Mouse (Mus musculus): ENCODE results near the gene Slc35f1. TPM values are rescaled to one million over a fixed set of nuclear protein-coding genes. Genes with fewer than 3 reads are reported as not detected.

Slc35f1 gene
- polyA plus RNA-seq, 1 experiment from 2014 or later: 44.9 TPM

DNA sequence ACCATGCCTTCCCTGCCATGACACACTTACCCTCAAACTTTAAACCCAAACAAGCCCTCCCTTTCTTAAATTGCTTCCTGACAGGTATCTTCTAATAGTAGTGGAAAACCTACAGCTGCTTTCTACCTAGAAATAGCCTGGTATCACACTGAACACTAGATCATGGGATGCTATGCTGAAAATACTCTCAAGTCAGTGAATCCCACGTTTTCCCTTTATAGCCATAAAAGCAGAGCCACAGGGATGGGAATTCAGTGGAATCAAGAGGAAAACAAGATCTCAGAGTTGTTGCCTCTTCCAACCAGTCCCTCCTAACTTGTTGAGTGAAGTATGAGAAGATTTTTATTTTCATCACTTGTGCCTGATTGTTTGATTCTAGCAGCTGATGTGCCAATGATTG is 442.4 kb downstream of the Slc35f1 start:
- H3K4me3 ChIP-seq (replicated peaks; ENCODE audit: low read length): no peak overlapping the region
- no peaks in the 10 kb centered on the region for H3K36me3 ChIP-seq (ENCODE audit: control insufficient read depth, insufficient read depth)
- ATAC-seq: no peak
- H3K9me3 ChIP-seq (ENCODE audit: control insufficient read depth, low read length): no peaks in the 10 kb centered on the region
- 72% methylated on average over 1 of the region's 1 CpGs for WGBS
- no peak overlapping the region for H3K27ac ChIP-seq (ENCODE audit: low read length)
- no peaks in the 10 kb centered on the region for H3K4me1 ChIP-seq (replicated peaks; ENCODE audit: control insufficient read depth, insufficient read depth, low read length)
- H3K4me2 ChIP-seq (ENCODE audit: low read length): no peak overlapping the region
- no peaks in the 10 kb centered on the region for H3K27me3 ChIP-seq (replicated peaks; ENCODE audit: control insufficient read depth, insufficient read depth, low read length)
- no peak overlapping the region for H3K9ac ChIP-seq (replicated peaks; ENCODE audit: low read depth, low read length)

DNA sequence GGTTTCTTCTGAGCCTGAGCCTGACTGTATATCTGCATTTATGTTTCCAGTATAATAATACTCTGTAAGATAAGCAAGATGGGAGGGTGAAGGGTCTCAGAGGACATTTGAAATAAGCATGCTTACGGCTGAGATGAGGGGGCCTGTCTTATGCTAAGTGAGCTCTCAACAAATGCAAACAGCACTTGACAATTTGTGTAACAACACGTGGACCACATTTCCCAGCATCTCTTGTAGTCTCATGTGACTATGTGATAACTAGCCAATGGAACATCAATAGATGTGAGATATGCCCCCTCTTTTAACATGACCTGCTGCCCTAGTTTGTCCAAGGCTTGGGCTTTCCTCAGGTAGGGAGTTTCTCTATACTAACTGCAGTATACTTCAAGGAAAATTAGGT is 460.0 kb downstream of the Slc35f1 start:
- Histone ChIP-seq H3K9me3 (ENCODE audit: control insufficient read depth, low read length) (no peaks in the 10 kb centered on the region), H3K27me3 (replicated peaks; ENCODE audit: control insufficient read depth, insufficient read depth, low read length) (no peaks in the 10 kb centered on the region), H3K4me1 (replicated peaks; ENCODE audit: control insufficient read depth, insufficient read depth, low read length) (no peaks in the 10 kb centered on the region), H3K4me3 (replicated peaks; ENCODE audit: low read length) (no peak overlapping the region), H3K9ac (replicated peaks; ENCODE audit: low read depth, low read length) (no peak overlapping the region), H3K36me3 (ENCODE audit: control insufficient read depth, insufficient read depth) (no peaks in the 10 kb centered on the region), H3K4me2 (ENCODE audit: low read length) (no peak overlapping the region), H3K27ac (ENCODE audit: low read length) (no peak overlapping the region)
- 74% methylated on average over 2 of the region's 2 CpGs for WGBS
- ATAC-seq: no peak

DNA sequence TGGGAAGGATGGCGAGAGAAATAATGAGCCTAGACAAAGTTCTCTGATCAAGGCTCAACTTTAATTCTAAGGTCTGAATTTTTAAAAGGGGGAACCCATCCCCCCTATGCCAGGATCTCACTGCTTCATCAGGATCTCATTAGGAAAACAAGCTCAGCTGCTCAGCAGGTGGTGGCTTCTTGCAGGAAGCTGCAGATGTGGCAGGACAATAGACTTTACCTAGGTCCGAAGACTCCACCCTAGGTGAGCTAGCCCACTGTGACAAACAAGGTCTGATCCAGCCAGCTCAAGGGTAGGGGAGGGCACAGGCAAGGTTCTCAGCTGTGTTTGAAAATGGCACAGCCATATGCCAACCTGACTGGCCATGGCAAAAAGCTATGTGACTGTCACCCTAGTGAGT is 460.6 kb downstream of the Slc35f1 start:
- Histone ChIP-seq H3K27me3 (replicated peaks; ENCODE audit: control insufficient read depth, insufficient read depth, low read length) (no peaks in the 10 kb centered on the region), H3K4me3 (replicated peaks; ENCODE audit: low read length) (no peak overlapping the region), H3K4me1 (replicated peaks; ENCODE audit: control insufficient read depth, insufficient read depth, low read length) (no peaks in the 10 kb centered on the region), H3K9me3 (ENCODE audit: control insufficient read depth, low read length) (no peaks in the 10 kb centered on the region), H3K4me2 (ENCODE audit: low read length) (no peak overlapping the region), H3K27ac (ENCODE audit: low read length) (no peak overlapping the region), H3K36me3 (ENCODE audit: control insufficient read depth, insufficient read depth) (no peaks in the 10 kb centered on the region), H3K9ac (replicated peaks; ENCODE audit: low read depth, low read length) (no peak overlapping the region)
- WGBS: 70% methylated on average over 2 of the region's 2 CpGs
- ATAC-seq: no peak

DNA sequence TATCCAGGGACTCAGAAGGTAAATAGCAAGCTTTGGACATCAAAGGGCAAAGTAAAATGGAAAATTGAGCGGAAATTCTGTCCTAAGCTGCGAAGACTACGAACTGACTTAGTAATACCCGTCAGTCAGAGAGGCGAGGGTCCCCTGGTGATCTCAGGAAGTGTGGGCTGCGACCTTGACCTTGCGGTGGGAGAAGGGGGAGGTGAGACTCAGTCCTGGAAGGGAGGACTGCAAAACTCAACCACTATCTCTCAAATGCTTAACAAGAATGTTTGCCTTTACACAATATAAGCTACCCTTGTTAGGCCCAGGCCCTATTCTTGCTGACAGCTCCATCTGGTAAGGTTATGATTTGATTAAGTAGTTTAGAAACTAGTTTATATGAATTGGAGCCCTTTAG is 466.0 kb downstream of the Slc35f1 start:
- H3K9me3 ChIP-seq (ENCODE audit: control insufficient read depth, low read length): no peaks in the 10 kb centered on the region
- no peak for ATAC-seq
- no peaks in the 10 kb centered on the region for H3K4me1 ChIP-seq (replicated peaks; ENCODE audit: control insufficient read depth, insufficient read depth, low read length)
- no peak overlapping the region for H3K27ac ChIP-seq (ENCODE audit: low read length)
- no peaks in the 10 kb centered on the region for H3K36me3 ChIP-seq (ENCODE audit: control insufficient read depth, insufficient read depth)
- H3K9ac ChIP-seq (replicated peaks; ENCODE audit: low read depth, low read length): no peak overlapping the region
- no peak overlapping the region for H3K4me3 ChIP-seq (replicated peaks; ENCODE audit: low read length)
- no peak overlapping the region for H3K4me2 ChIP-seq (ENCODE audit: low read length)
- no peaks in the 10 kb centered on the region for H3K27me3 ChIP-seq (replicated peaks; ENCODE audit: control insufficient read depth, insufficient read depth, low read length)
- 76% methylated on average over 7 of the region's 7 CpGs for WGBS

GRCm38 (mm10) chr10:53157740-53158139 is 467.4 kb downstream of the Slc35f1 start:
- no peak overlapping the region for H3K9ac ChIP-seq (replicated peaks; ENCODE audit: low read depth, low read length)
- 78% methylated on average over 2 of the region's 2 CpGs for WGBS
- no peaks in the 10 kb centered on the region for H3K27me3 ChIP-seq (replicated peaks; ENCODE audit: control insufficient read depth, insufficient read depth, low read length)
- H3K27ac ChIP-seq (ENCODE audit: low read length): no peak overlapping the region
- H3K9me3 ChIP-seq (ENCODE audit: control insufficient read depth, low read length): no peaks in the 10 kb centered on the region
- no peak overlapping the region for H3K4me2 ChIP-seq (ENCODE audit: low read length)
- no peaks in the 10 kb centered on the region for H3K4me1 ChIP-seq (replicated peaks; ENCODE audit: control insufficient read depth, insufficient read depth, low read length)
- H3K4me3 ChIP-seq (replicated peaks; ENCODE audit: low read length): no peak overlapping the region
- no peak for ATAC-seq
- no peaks in the 10 kb centered on the region for H3K36me3 ChIP-seq (ENCODE audit: control insufficient read depth, insufficient read depth)
